Mouse (Mus musculus): ENCODE data around the gene Gpr162.

DNA sequence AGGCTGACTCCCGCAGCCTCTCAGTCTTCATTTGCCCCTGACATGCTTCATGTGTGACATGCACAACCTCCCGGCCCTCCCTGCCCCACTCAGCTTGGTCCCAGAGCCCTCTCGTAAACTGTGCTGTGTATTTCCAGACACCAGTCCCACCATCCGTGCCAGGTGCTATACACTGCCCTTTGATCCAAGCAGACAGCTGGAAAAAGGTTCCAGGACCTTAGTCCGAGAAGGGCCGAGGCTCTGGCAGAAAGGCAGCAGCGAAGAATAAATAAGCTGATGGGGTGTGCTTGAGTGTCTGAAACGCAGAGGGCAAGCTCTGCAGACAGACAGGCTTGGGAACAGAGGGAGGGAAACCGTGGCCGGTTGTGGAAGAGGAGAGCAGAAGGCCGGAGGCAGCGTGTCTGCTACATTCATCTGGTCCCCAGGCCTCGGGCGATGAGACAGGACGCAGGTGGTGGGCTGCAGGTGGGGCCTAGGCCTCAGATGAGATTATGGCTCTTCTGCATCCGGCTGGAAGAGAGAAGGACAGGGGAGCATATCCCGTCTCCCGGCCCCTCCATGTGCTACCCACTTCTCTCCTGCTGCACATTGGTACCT lies 2.1 kb upstream of the Gpr162 start:
- TF ChIP-seq MAFK (IDR thresholded peaks at IDR 0.05; ENCODE audit: insufficient read depth, low read depth, low read length) (no peak), ZC3H11A (IDR thresholded peaks at IDR 0.05; ENCODE audit: borderline replicate concordance, low read depth, low read length) (no peak), CHD2 (IDR thresholded peaks at IDR 0.05; ENCODE audit: low read depth, low read length) (no peak)

Data from ES-E14 (cell line).